Mouse (Mus musculus): ENCODE measurements around the gene Alpk3. TPM values are rescaled to one million over a fixed set of nuclear protein-coding genes. Genes with fewer than 3 reads are reported as not detected.
A peak's percentile ranks its signal among the peaks of the same experiment; 100 is the strongest.

Gene Alpk3
- polyA plus RNA-seq, 1 experiment from 2014 or later = 0.07 TPM

GRCm38 (mm10) chr7:81075732-81076131 lies 18.3 kb downstream of the Alpk3 start:
- DNase-seq (ENCODE audit: low spot score) = no peak
- no peak overlapping the region for H3K4me3 ChIP-seq
- 0 out of 2 replicates have a peak overlapping the region, but pooled peaks have one; percentile 62 for H3K27ac ChIP-seq
- H3K36me3 ChIP-seq = no peaks in the 10 kb centered on the region
- H3K9me3 ChIP-seq = no peaks in the 10 kb centered on the region
- peaks cover 43% of the 10 kb centered on the region for H3K4me1 ChIP-seq (replicated peaks)
- WGBS = 84% methylated on average over 5 of the region's 5 CpGs
- H3K27me3 ChIP-seq (ENCODE audit: insufficient read depth, poor library complexity, severe bottlenecking) = 0 out of 2 replicates have a peak, but pooled peaks cover 5% of the 10 kb centered on the region

GRCm38 (mm10) chr7:81077009-81077408 lies 19.6 kb downstream of the Alpk3 start:
- Histone ChIP-seq H3K9me3 (no peaks in the 10 kb centered on the region), H3K27me3 (ENCODE audit: insufficient read depth, poor library complexity, severe bottlenecking) (0 out of 2 replicates have a peak, but pooled peaks cover 5% of the 10 kb centered on the region), H3K36me3 (no peaks in the 10 kb centered on the region), H3K27ac (no peak overlapping the region; the same call in 1 of the 2 replicates), H3K4me3 (no peak overlapping the region), H3K4me1 (replicated peaks) (peaks cover 49% of the 10 kb centered on the region)
- no peak for DNase-seq (ENCODE audit: low spot score)
- WGBS = 74% methylated on average over 6 of the region's 6 CpGs

- 0 out of 2 replicates have a peak, but pooled peaks cover 5% of the 10 kb centered on the region for H3K27me3 ChIP-seq (ENCODE audit: insufficient read depth, poor library complexity, severe bottlenecking)
- no peaks in the 10 kb centered on the region for H3K36me3 ChIP-seq
- H3K4me3 ChIP-seq = no peak overlapping the region
- peaks cover 42% of the 10 kb centered on the region for H3K4me1 ChIP-seq (replicated peaks)
- no peak for DNase-seq (ENCODE audit: low spot score)
- 94% methylated on average over 6 of the region's 6 CpGs for WGBS
- no peaks in the 10 kb centered on the region for H3K9me3 ChIP-seq
- H3K27ac ChIP-seq = no peak overlapping the region
Measured at GRCm38 (mm10) chr7:81078740-81079139, 21.3 kb downstream of the Alpk3 start.

- Histone ChIP-seq H3K4me3 (no peak overlapping the region), H3K36me3 (no peaks in the 10 kb centered on the region), H3K27me3 (ENCODE audit: insufficient read depth, poor library complexity, severe bottlenecking) (no peaks in the 10 kb centered on the region; the same call in 1 of the 2 replicates), H3K27ac (peak overlapping the region; percentile 57; the same call in 1 of the 2 replicates), H3K4me1 (replicated peaks) (peaks cover 18% of the 10 kb centered on the region), H3K9me3 (no peaks in the 10 kb centered on the region; the same call in 1 of the 2 replicates)
- 48% methylated on average over 18 of the region's 18 CpGs for WGBS
- DNase-seq (ENCODE audit: low spot score) = no peak
Measured at GRCm38 (mm10) chr7:81093420-81093965, 36.1 kb downstream of the Alpk3 start.

- no peak for DNase-seq (ENCODE audit: low spot score)
- WGBS = 77% methylated on average over 6 of the region's 6 CpGs
Measured at GRCm38 (mm10) chr7:81094104-81094757, 36.8 kb downstream of the Alpk3 start.

GRCm38 (mm10) chr7:81100341-81100740 lies 42.9 kb downstream of the Alpk3 start:
- no peaks in the 10 kb centered on the region; the same call in 1 of the 2 replicates for H3K4me1 ChIP-seq (replicated peaks)
- no peaks in the 10 kb centered on the region for H3K27me3 ChIP-seq (ENCODE audit: insufficient read depth, poor library complexity, severe bottlenecking)
- H3K9me3 ChIP-seq = no peaks in the 10 kb centered on the region
- DNase-seq (ENCODE audit: low spot score) = no peak
- no peaks in the 10 kb centered on the region for H3K36me3 ChIP-seq
- WGBS = 84% methylated on average over 5 of the region's 5 CpGs
- no peak overlapping the region for H3K27ac ChIP-seq
- H3K4me3 ChIP-seq = no peak overlapping the region

More at GRCm38 (mm10) chr7:81094104-81094757, 36.8 kb downstream of the Alpk3 start:
- no peak overlapping the region for H3K4me3 ChIP-seq
- H3K9me3 ChIP-seq = no peaks in the 10 kb centered on the region
- H3K27me3 ChIP-seq (ENCODE audit: insufficient read depth, poor library complexity, severe bottlenecking) = no peaks in the 10 kb centered on the region; the same call in 1 of the 2 replicates
- no peaks in the 10 kb centered on the region for H3K36me3 ChIP-seq
- H3K27ac ChIP-seq = 0 out of 2 replicates have a peak overlapping the region, but pooled peaks have one; percentile 57
- peaks cover 18% of the 10 kb centered on the region for H3K4me1 ChIP-seq (replicated peaks)

GRCm38 (mm10) chr7:81102854-81103253 lies 45.5 kb downstream of the Alpk3 start:
- H3K27me3 ChIP-seq (ENCODE audit: insufficient read depth, poor library complexity, severe bottlenecking) = no peaks in the 10 kb centered on the region
- no peak overlapping the region for H3K27ac ChIP-seq
- no peaks in the 10 kb centered on the region; the same call in 1 of the 2 replicates for H3K4me1 ChIP-seq (replicated peaks)
- H3K9me3 ChIP-seq = no peaks in the 10 kb centered on the region
- 93% methylated on average over 7 of the region's 7 CpGs for WGBS
- H3K36me3 ChIP-seq = no peaks in the 10 kb centered on the region
- H3K4me3 ChIP-seq = no peak overlapping the region
- DNase-seq (ENCODE audit: low spot score) = no peak

GRCm38 (mm10) chr7:81105525-81105924 lies 48.1 kb downstream of the Alpk3 start:
- Histone ChIP-seq H3K9me3 (no peaks in the 10 kb centered on the region), H3K4me3 (no peak overlapping the region), H3K27ac (no peak overlapping the region), H3K4me1 (replicated peaks) (peaks cover 6% of the 10 kb centered on the region), H3K27me3 (ENCODE audit: insufficient read depth, poor library complexity, severe bottlenecking) (no peaks in the 10 kb centered on the region), H3K36me3 (no peaks in the 10 kb centered on the region)
- DNase-seq (ENCODE audit: low spot score) = no peak
- WGBS = 71% methylated on average over 4 of the region's 4 CpGs

- Histone ChIP-seq H3K27ac (no peak overlapping the region), H3K4me1 (replicated peaks) (peaks cover 13% of the 10 kb centered on the region), H3K27me3 (ENCODE audit: insufficient read depth, poor library complexity, severe bottlenecking) (no peaks in the 10 kb centered on the region), H3K9me3 (no peaks in the 10 kb centered on the region), H3K4me3 (no peak overlapping the region), H3K36me3 (no peaks in the 10 kb centered on the region)
- no peak for DNase-seq (ENCODE audit: low spot score)
- 89% methylated on average over 5 of the region's 5 CpGs for WGBS
Measured at GRCm38 (mm10) chr7:81108226-81108625, 50.8 kb downstream of the Alpk3 start.

GRCm38 (mm10) chr7:81109717-81110651 lies 52.6 kb downstream of the Alpk3 start:
- Histone ChIP-seq H3K27me3 (ENCODE audit: insufficient read depth, poor library complexity, severe bottlenecking) (0 out of 2 replicates have a peak, but pooled peaks cover 8% of the 10 kb centered on the region), H3K27ac (0 out of 2 replicates have a peak overlapping the region, but pooled peaks have one; percentile 2), H3K36me3 (no peaks in the 10 kb centered on the region), H3K4me3 (no peak overlapping the region), H3K9me3 (no peaks in the 10 kb centered on the region), H3K4me1 (replicated peaks) (peaks cover 13% of the 10 kb centered on the region)
- 65% methylated on average over 9 of the region's 9 CpGs for WGBS
- no peak for DNase-seq (ENCODE audit: low spot score)

GRCm38 (mm10) chr7:81110791-81111190 lies 53.4 kb downstream of the Alpk3 start:
- no peak for DNase-seq (ENCODE audit: low spot score)
- WGBS = 92% methylated on average over 4 of the region's 4 CpGs
- Histone ChIP-seq H3K4me1 (replicated peaks) (peaks cover 13% of the 10 kb centered on the region), H3K27me3 (ENCODE audit: insufficient read depth, poor library complexity, severe bottlenecking) (0 out of 2 replicates have a peak, but pooled peaks cover 8% of the 10 kb centered on the region), H3K4me3 (no peak overlapping the region), H3K27ac (no peak overlapping the region), H3K36me3 (no peaks in the 10 kb centered on the region), H3K9me3 (no peaks in the 10 kb centered on the region)

- H3K9me3 ChIP-seq = no peaks in the 10 kb centered on the region
- 0 out of 2 replicates have a peak, but pooled peaks cover 8% of the 10 kb centered on the region for H3K27me3 ChIP-seq (ENCODE audit: insufficient read depth, poor library complexity, severe bottlenecking)
- DNase-seq (ENCODE audit: low spot score) = no peak
- H3K4me1 ChIP-seq (replicated peaks) = peaks cover 13% of the 10 kb centered on the region
- no peak overlapping the region for H3K27ac ChIP-seq
- WGBS = 97% methylated on average over 2 of the region's 2 CpGs
- no peaks in the 10 kb centered on the region for H3K36me3 ChIP-seq
- no peak overlapping the region for H3K4me3 ChIP-seq
Measured at GRCm38 (mm10) chr7:81111729-81112128, 54.3 kb downstream of the Alpk3 start.

All from hindbrain, embryonic 10.5 days (tissue).